Mouse (Mus musculus): ENCODE measurements around the gene Angel2. TPM values are rescaled to one million over a fixed set of nuclear protein-coding genes. Genes with fewer than 3 reads are reported as not detected.

Angel2 gene
- polyA plus RNA-seq, 1 experiment, result 1.7 TPM

DNA sequence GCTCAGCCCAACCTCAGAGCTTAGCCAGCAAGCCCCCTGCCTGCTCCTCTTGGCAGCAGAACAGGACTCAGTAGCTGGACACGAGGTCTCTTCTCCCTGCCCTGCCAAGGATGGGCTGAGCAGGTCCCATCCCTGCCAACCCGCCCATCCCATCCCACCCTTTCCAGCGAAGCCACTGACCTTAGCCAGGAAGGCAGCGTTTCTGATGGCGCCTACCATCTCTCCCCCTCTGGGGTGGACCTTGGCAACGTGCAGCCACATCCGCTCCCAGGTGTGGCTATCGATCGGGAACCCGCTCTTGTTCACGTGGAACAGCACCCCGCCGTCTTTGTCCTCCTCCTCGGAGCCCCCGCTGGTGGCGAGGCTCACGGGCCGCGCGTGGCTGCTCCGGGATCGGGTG, 53.1 kb downstream of the Angel2 start:
- TF ChIP-seq FLI1 (IDR thresholded peaks at IDR 0.05; ENCODE audit: low read length), result no peak
- Histone ChIP-seq H3K4me1 (peaks cover 35% of the 10 kb centered on the region), H3K36me3 (replicated peaks; ENCODE audit: low read length) (no peaks in the 10 kb centered on the region), H3K4me3 (replicated peaks) (peak overlapping the region; percentile 89), H3K9me3 (no peaks in the 10 kb centered on the region), H3K27me3 (replicated peaks) (peaks cover 88% of the 10 kb centered on the region)

DNA sequence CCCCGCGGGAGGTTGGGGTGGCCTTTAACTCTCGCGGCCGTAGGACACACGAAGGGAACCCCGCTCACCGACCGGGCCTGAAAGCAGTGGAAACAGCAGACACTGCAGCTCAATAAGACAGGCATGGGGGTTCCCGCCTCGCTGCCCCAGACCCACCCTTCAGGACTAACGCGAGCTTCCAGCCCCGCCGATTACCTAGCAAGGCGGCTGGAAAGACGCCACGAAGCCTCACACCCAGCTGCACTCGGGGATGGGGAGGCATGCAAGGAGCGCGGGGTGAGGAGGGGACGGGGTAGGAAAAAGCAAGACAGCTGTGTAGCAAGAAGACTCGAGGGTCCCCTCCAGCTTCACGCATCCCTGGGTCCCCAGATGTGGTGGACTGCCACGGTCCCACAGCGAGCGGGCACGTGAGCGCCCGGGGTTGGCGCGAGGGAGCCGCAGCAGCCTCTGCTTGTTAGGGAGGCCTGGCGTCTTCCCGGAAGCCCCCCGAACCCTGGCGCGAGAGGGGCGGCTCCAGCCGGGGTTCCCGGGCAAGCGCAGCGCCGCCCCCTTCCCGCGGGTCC, 53.7 kb downstream of the Angel2 start:
- Histone ChIP-seq H3K27me3 (replicated peaks) (peaks cover 82% of the 10 kb centered on the region), H3K36me3 (replicated peaks; ENCODE audit: low read length) (no peaks in the 10 kb centered on the region), H3K9me3 (no peaks in the 10 kb centered on the region), H3K4me3 (replicated peaks) (peak overlapping the region; percentile 89), H3K4me1 (peaks cover 35% of the 10 kb centered on the region)
- no peak for TF ChIP-seq FLI1 (IDR thresholded peaks at IDR 0.05; ENCODE audit: low read length)
- no peak for TF ChIP-seq GATA1 (IDR thresholded peaks at IDR 0.05; ENCODE audit: borderline replicate concordance, low read length)

DNA sequence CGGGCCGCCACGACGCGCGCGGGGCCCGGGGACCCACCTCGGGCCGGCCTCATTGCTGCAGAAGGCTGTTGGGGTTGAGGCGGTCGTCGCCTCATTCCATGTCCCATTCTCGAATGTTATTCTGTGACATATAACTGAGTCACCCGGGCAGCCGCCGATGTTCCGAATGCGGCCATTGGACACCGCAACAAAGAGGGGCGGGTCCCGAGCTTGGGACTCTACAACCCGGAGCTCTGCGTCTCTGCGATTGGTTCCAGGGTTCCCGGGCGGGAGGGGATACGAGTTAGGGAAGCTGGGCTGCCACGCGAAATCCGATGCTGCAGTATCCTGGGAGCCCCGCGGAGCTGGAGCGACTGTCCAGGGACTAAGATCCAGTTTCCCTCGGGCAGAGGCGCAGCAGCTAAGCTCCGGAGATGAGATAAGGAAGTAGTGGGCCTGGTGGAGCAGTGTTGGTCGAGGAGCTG, 54.2 kb downstream of the Angel2 start, which contains the start of gene Vash2:
Gene Vash2 (minus strand): TSS at position 197 of the 464 bp plus-strand sequence.
- TF ChIP-seq GATA1 (IDR thresholded peaks at IDR 0.05; ENCODE audit: borderline replicate concordance, low read length), result no peak
- TF ChIP-seq FLI1 (IDR thresholded peaks at IDR 0.05; ENCODE audit: low read length), result no peak
- Histone ChIP-seq H3K4me1 (peaks cover 35% of the 10 kb centered on the region), H3K36me3 (replicated peaks; ENCODE audit: low read length) (no peaks in the 10 kb centered on the region), H3K4me3 (replicated peaks) (peak within 1 kb of the TSS; percentile 89), H3K9me3 (no peaks in the 10 kb centered on the region), H3K27me3 (replicated peaks) (peaks cover 77% of the 10 kb centered on the region)

DNA sequence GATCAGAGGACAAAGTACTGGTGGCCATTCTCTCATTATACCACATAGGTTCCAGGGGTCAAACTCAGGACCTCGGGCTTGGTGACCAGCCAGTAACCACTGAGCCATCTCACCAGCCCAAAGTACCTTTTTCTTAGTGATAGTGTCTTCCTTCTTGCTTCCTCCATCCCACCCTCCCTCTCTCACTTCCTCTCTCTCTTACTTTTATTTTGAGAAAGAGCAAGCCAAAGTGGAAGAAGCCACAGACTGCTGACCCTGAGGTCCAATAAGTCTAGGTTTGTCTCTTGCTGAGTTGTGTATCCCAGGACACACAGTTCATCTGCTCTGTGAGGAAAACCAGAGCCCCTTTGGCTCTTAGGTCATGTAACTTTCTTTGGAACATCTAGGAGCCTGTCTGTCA, 55.6 kb downstream of the Angel2 start:
- Histone ChIP-seq H3K4me3 (replicated peaks) (no peak overlapping the region), H3K27me3 (replicated peaks) (peaks cover 63% of the 10 kb centered on the region), H3K4me1 (peaks cover 35% of the 10 kb centered on the region), H3K36me3 (replicated peaks; ENCODE audit: low read length) (no peaks in the 10 kb centered on the region), H3K9me3 (peaks cover 1% of the 10 kb centered on the region; the same call in 1 of the 2 replicates)
- TF ChIP-seq GATA1 (IDR thresholded peaks at IDR 0.05; ENCODE audit: borderline replicate concordance, low read length) (no peak), FLI1 (IDR thresholded peaks at IDR 0.05; ENCODE audit: low read length) (no peak)

DNA sequence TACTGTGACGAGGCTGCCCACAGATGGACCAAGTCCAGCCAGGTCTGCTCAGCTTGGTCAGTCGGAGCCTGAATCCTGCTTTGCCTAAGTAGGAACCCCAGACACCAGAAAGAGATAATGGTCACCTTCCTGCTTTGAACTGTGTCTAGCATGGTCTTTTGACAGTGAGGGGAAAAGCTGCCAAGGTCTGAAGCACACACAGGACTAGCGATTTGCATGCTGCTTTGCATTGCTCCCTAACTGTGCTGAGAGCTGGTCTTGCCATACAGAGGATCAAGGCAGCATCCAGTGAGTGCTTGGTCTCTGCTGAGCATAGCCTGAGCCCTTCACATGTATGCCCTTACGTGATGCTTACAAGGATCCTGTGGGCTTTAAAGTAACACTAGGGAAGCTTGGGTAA, 56.5 kb downstream of the Angel2 start:
- Histone ChIP-seq H3K9me3 (peaks cover 5% of the 10 kb centered on the region; the same call in 1 of the 2 replicates), H3K4me3 (replicated peaks) (peak overlapping the region; percentile 53), H3K36me3 (replicated peaks; ENCODE audit: low read length) (no peaks in the 10 kb centered on the region), H3K4me1 (peaks cover 35% of the 10 kb centered on the region), H3K27me3 (replicated peaks) (peaks cover 54% of the 10 kb centered on the region)
- TF ChIP-seq FLI1 (IDR thresholded peaks at IDR 0.05; ENCODE audit: low read length) (no peak), GATA1 (IDR thresholded peaks at IDR 0.05; ENCODE audit: borderline replicate concordance, low read length) (no peak)

DNA sequence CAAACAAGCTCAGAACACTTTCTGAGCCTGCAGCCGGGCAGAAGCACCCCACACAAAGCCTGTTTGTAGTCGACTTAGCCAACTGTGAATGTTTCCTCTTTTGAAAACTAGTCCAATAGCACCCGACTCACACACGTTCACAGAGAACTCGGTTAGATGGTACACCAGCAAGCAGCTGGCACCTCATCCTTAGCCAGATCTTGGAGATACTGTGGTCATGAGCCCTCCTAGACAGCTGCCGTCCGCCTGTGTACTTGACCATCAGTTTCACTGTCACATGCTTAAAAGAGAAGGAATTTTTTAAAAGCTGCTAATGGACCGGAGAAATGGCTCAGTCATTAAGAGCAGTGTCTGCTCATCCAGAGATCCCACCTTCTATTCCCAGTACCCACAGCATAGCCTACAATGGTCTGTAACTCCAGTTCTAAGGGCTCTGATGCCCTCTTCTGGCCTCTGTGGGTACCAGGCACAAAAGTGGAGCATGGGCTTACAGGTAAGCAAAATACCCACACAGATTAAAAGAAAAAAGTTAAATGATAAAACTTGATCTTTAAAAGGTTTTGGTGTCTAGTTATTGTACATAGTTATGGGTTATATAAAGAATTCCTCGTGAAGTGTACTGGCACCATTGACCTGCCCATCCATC, 64.6 kb downstream of the Angel2 start:
- no peak for TF ChIP-seq GATA1 (IDR thresholded peaks at IDR 0.05; ENCODE audit: borderline replicate concordance, low read length)
- no peak for TF ChIP-seq FLI1 (IDR thresholded peaks at IDR 0.05; ENCODE audit: low read length)
- Histone ChIP-seq H3K36me3 (replicated peaks; ENCODE audit: low read length) (no peaks in the 10 kb centered on the region), H3K4me3 (replicated peaks) (no peak overlapping the region)

DNA sequence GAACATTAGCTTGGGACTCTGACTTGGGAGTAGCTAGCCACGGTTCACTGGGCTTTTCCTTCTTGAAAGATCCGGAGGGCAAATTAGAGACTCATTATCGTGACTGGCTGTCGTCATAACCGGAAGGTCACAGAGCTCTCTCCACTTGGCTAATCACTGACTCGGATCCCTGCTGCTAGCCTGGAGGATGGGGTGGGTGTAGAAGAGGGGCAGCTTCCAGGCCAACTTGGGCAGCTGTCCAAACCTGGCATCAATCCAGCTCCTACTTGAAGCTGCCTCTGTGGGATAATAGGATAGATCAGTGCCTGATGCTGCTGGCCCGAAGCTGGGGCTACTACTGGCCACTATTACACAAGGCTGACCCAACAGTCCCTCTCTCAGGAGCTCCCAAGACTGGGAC, 70.6 kb downstream of the Angel2 start:
- no peak overlapping the region for H3K4me3 ChIP-seq (replicated peaks)
- TF ChIP-seq FLI1 (IDR thresholded peaks at IDR 0.05; ENCODE audit: low read length) (no peak), GATA1 (IDR thresholded peaks at IDR 0.05; ENCODE audit: borderline replicate concordance, low read length) (no peak)
- H3K4me1 ChIP-seq, result peaks cover 29% of the 10 kb centered on the region
- peaks cover 16% of the 10 kb centered on the region for H3K9me3 ChIP-seq
- peaks cover 50% of the 10 kb centered on the region for H3K27me3 ChIP-seq (replicated peaks)
- H3K36me3 ChIP-seq (replicated peaks; ENCODE audit: low read length), result peaks cover 3% of the 10 kb centered on the region

More for the DNA sequence above, 64.6 kb downstream of the Angel2 start:
- peaks cover 5% of the 10 kb centered on the region for H3K9me3 ChIP-seq
- peaks cover 3% of the 10 kb centered on the region; the same call in 1 of the 2 replicates for H3K4me1 ChIP-seq
- peaks cover 51% of the 10 kb centered on the region for H3K27me3 ChIP-seq (replicated peaks)

DNA sequence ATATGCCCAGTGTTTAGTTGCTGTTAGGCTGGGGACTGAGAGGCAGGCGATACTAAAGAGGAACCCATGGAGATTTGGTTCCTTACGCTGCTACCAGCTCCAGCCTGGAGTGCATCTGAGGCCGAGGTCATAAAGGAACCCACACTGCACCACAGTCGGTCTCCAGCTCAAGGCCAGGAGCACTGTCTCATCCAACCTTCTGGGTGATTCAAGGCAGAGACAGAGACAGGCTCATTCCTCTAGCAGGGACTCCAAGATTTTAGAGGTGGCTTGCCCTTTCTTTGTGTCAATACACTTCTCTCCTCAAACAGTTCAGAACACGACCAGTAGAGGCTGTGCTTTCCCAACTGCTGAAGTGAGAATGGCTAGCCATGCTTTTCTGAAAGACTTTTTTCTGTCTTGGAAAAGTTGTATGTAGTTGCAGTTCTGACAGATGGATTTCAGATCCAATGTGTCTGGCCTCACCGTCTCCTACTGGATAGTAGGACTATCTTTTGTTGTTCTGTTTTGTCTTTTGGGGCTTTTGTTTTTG, 71.5 kb downstream of the Angel2 start:
- peaks cover 3% of the 10 kb centered on the region for H3K36me3 ChIP-seq (replicated peaks; ENCODE audit: low read length)
- peaks cover 16% of the 10 kb centered on the region for H3K9me3 ChIP-seq
- no peak overlapping the region for H3K4me3 ChIP-seq (replicated peaks)
- TF ChIP-seq FLI1 (IDR thresholded peaks at IDR 0.05; ENCODE audit: low read length) (no peak), GATA1 (IDR thresholded peaks at IDR 0.05; ENCODE audit: borderline replicate concordance, low read length) (no peak)
- peaks cover 48% of the 10 kb centered on the region for H3K27me3 ChIP-seq (replicated peaks)
- H3K4me1 ChIP-seq, result peaks cover 29% of the 10 kb centered on the region

Other genes starting within 250 kb of the Angel2 start
- 2.8 and 5.9 TPM in 2 replicates for gene Rps6kc1, start 13.3 kb upstream of the Angel2 start, polyA plus RNA-seq (2012; ENCODE audit: insufficient read depth, low replicate concordance)
- gene Vash2, start 54.2 kb downstream of the Angel2 start, polyA plus RNA-seq (2012; ENCODE audit: insufficient read depth, low replicate concordance), result 0.07 and 3.4 TPM in 2 replicates
- 3.2 and 13.7 TPM in 2 replicates for gene Flvcr1, start 101.0 kb downstream of the Angel2 start, polyA plus RNA-seq (2012; ENCODE audit: insufficient read depth, low replicate concordance)
- gene Spata45, start 111.5 kb downstream of the Angel2 start, polyA plus RNA-seq (2012; ENCODE audit: insufficient read depth, low replicate concordance), result not detected in 2 replicates
- 1.3 TPM in 1 of 2 replicates, not detected in the other for gene Tatdn3, start 137.8 kb downstream of the Angel2 start, polyA plus RNA-seq (2012; ENCODE audit: insufficient read depth, low replicate concordance)
- 1.3 TPM in 1 of 2 replicates, not detected in the other for gene Nsl1, start 137.9 kb downstream of the Angel2 start, polyA plus RNA-seq (2012; ENCODE audit: insufficient read depth, low replicate concordance)
- gene Batf3, start 172.7 kb downstream of the Angel2 start, polyA plus RNA-seq (2012; ENCODE audit: insufficient read depth, low replicate concordance), result 2.0 TPM in 1 of 2 replicates, not detected in the other
- not detected in 2 replicates for gene Fam71a, start 239.7 kb downstream of the Angel2 start, polyA plus RNA-seq (2012; ENCODE audit: insufficient read depth, low replicate concordance)